Mouse (Mus musculus) cerebellum, adult 2 months (tissue): ENCODE data around the gene Aldh1a2.

ENCODE experiments used
- CTCF ChIP-seq: fragments of 200-500 bp; IDR thresholded peaks from 2 replicates; pipeline ENCODE4 v1.5.1; 2011; ENCODE audit warnings: low read depth, mild to moderate bottlenecking, control low read depth, low read length, moderate library complexity, borderline replicate concordance; ENCODE audit not compliant: insufficient read depth
- POLR2A ChIP-seq: fragments of 200-500 bp; IDR thresholded peaks from 2 replicates; pipeline ENCODE4 v1.6.1; 2011; ENCODE audit warnings: low read length, control low read depth, borderline replicate concordance; ENCODE audit not compliant: insufficient read depth

GRCm38 (mm10) chr9:71209299-71209698 lies 6.3 kb upstream of the Aldh1a2 start:
- TF ChIP-seq POLR2A (no peak), CTCF (no peak)
